Mouse (Mus musculus) kidney, adult 2 months (tissue): ENCODE results near the gene Fchsd2. TPM values are rescaled to one million over a fixed set of nuclear protein-coding genes. Genes with fewer than 3 reads are reported as not detected.

ENCODE experiments used
- DNase-seq: peaks from one replicate; pipeline ENCODE4 v3.0.0; 2021
- H3K27ac ChIP-seq: fragments of 200-500 bp; 2 replicates; pipeline ENCODE4 v1.5.1; 2012; ENCODE audit warnings: low read depth, low read length, control low read depth, inconsistent platforms; ENCODE audit not compliant: insufficient read depth
- H3K27me3 ChIP-seq: fragments of 200-500 bp; replicated peaks from 2 replicates; pipeline ENCODE4 v1.6.1; 2012; ENCODE audit warnings: mild to moderate bottlenecking, moderate library complexity, low read length, inconsistent platforms; ENCODE audit not compliant: control insufficient read depth, insufficient read depth
- H3K36me3 ChIP-seq: fragments of 200-500 bp; 2 replicates; pipeline ENCODE4 v1.6.1; 2012; ENCODE audit warnings: mild to moderate bottlenecking, moderate library complexity, low read length, inconsistent platforms; ENCODE audit not compliant: control insufficient read depth, insufficient read depth
- H3K4me1 ChIP-seq: fragments of 200-500 bp; 2 replicates; pipeline ENCODE4 v1.6.1; 2011; ENCODE audit warnings: low read length; ENCODE audit not compliant: control insufficient read depth, insufficient read depth
- H3K4me3 ChIP-seq: fragments of 200-500 bp; 2 replicates; pipeline ENCODE4 v1.5.1; 2011; ENCODE audit warnings: mild to moderate bottlenecking, low read depth, low read length, control low read depth; ENCODE audit not compliant: insufficient read depth
- CTCF ChIP-seq: fragments of 200-500 bp; conservative IDR thresholded peaks from 2 replicates; pipeline ENCODE4 v1.5.1; 2011; ENCODE audit warnings: low read depth, mild to moderate bottlenecking, control low read depth, low read length, moderate library complexity, mixed read lengths; ENCODE audit not compliant: insufficient read depth, insufficient read length
- POLR2A ChIP-seq: fragments of 200-500 bp; IDR thresholded peaks from one replicate; pipeline ENCODE4 v1.6.1; 2011; ENCODE audit warnings: low read depth, low read length, control low read depth
- WGBS: fragments of 180-500 bp; shearing (Covaris S2); methylation state at CpG from one replicate; pipeline ENCODE4 v1.1.7; 2018; 5-methylcytosine and 5-hydroxymethylcytosine counted together
- polyA plus RNA-seq: library from polyadenylated mRNA; depleted of rRNA; stranded (reverse); fragments of >200 nt; gene quantifications from 2 replicates; pipeline ENCODE4 v1.2.3, GENCODE M21; 2012

Fchsd2 gene
- polyA plus RNA-seq, 1 experiment: 7.1 TPM

GRCm38 (mm10) chr7:101323141-101323594 lies 230.5 kb downstream of the Fchsd2 start:
- DNase-seq: peak; percentile 84
- Histone ChIP-seq H3K27me3 (no peaks in the 10 kb centered on the region), H3K4me3 (peak overlapping the region; percentile 83), H3K36me3 (no peaks in the 10 kb centered on the region), H3K27ac (peak overlapping the region; percentile 91), H3K4me1 (peaks cover 55% of the 10 kb centered on the region)
- 43% methylated on average over 4 of the region's 4 CpGs for WGBS
- TF ChIP-seq CTCF: peak; percentile 24; the same call in 1 of the 2 replicates
- TF ChIP-seq POLR2A: no peak

- TF ChIP-seq CTCF (no peak), POLR2A (no peak)
- DNase-seq: no peak
- Histone ChIP-seq H3K27ac (peak overlapping the region; percentile 66), H3K4me1 (peaks cover 55% of the 10 kb centered on the region), H3K4me3 (no peak overlapping the region), H3K27me3 (no peaks in the 10 kb centered on the region), H3K36me3 (no peaks in the 10 kb centered on the region)
- 47% methylated on average over 6 of the region's 6 CpGs for WGBS
These were observed 231.7 kb downstream of the Fchsd2 start for GRCm38 (mm10) chr7:101324142-101324962.

- DNase-seq: peak; percentile 89
- WGBS: 61% methylated on average over 5 of the region's 5 CpGs
- TF ChIP-seq CTCF: no peak
- Histone ChIP-seq H3K27me3 (no peaks in the 10 kb centered on the region), H3K36me3 (no peaks in the 10 kb centered on the region), H3K4me1 (peaks cover 48% of the 10 kb centered on the region), H3K4me3 (no peak overlapping the region), H3K27ac (peak overlapping the region; percentile 41)
These were observed 233.3 kb downstream of the Fchsd2 start for GRCm38 (mm10) chr7:101326006-101326405.

GRCm38 (mm10) chr7:101327263-101327662 lies 234.6 kb downstream of the Fchsd2 start:
- DNase-seq: peak; percentile 68
- Histone ChIP-seq H3K27ac (peak overlapping the region; percentile 24; the same call in 1 of the 2 replicates), H3K27me3 (no peaks in the 10 kb centered on the region), H3K4me1 (peaks cover 48% of the 10 kb centered on the region), H3K4me3 (no peak overlapping the region), H3K36me3 (no peaks in the 10 kb centered on the region)
- TF ChIP-seq CTCF (no peak), POLR2A (no peak)
- 44% methylated on average over 5 of the region's 5 CpGs for WGBS

- Histone ChIP-seq H3K27me3 (no peaks in the 10 kb centered on the region), H3K36me3 (no peaks in the 10 kb centered on the region), H3K4me3 (no peak overlapping the region), H3K27ac (no peak overlapping the region), H3K4me1 (peaks cover 43% of the 10 kb centered on the region)
- no peak for TF ChIP-seq CTCF
- no peak for TF ChIP-seq POLR2A
- WGBS: 66% methylated on average over 2 of the region's 2 CpGs
- DNase-seq: no peak
These were observed 235.1 kb downstream of the Fchsd2 start for GRCm38 (mm10) chr7:101327786-101328185.

- Histone ChIP-seq H3K27me3 (no peaks in the 10 kb centered on the region), H3K4me3 (no peak overlapping the region), H3K36me3 (no peaks in the 10 kb centered on the region; the same call in 1 of the 2 replicates), H3K4me1 (peaks cover 34% of the 10 kb centered on the region), H3K27ac (no peak overlapping the region)
- no peak for DNase-seq
- 62% methylated on average over 4 of the region's 4 CpGs for WGBS
- TF ChIP-seq POLR2A (no peak), CTCF (0 out of 2 replicates have a peak, but pooled peaks have one; percentile 26)
These were observed 236.0 kb downstream of the Fchsd2 start for GRCm38 (mm10) chr7:101328621-101329158.

GRCm38 (mm10) chr7:101329606-101330005 lies 236.9 kb downstream of the Fchsd2 start:
- no peak for DNase-seq
- 56% methylated on average over 4 of the region's 4 CpGs for WGBS
- Histone ChIP-seq H3K4me3 (no peak overlapping the region), H3K27me3 (no peaks in the 10 kb centered on the region), H3K27ac (no peak overlapping the region), H3K36me3 (no peaks in the 10 kb centered on the region; the same call in 1 of the 2 replicates), H3K4me1 (peaks cover 26% of the 10 kb centered on the region)
- TF ChIP-seq CTCF: no peak
- TF ChIP-seq POLR2A: no peak
